Mouse (Mus musculus) ES-Bruce4 (cell line): Measurements from ENCODE around the gene Morn3. TPM values are rescaled to one million over a fixed set of nuclear protein-coding genes. Genes with fewer than 3 reads are reported as not detected.

ENCODE experiments used
- H3K27ac ChIP-seq: 2 replicates; pipeline ENCODE4 v1.5.1; 2012; ENCODE audit warnings: low read length, inconsistent platforms; ENCODE audit not compliant: insufficient read depth
- H3K27me3 ChIP-seq: 2 replicates; pipeline ENCODE4 v1.6.1; 2012; ENCODE audit warnings: mild to moderate bottlenecking, low read length, inconsistent platforms; ENCODE audit not compliant: control insufficient read depth, poor library complexity, insufficient read depth, severe bottlenecking
- H3K36me3 ChIP-seq: 2 replicates; pipeline ENCODE4 v1.6.1; 2012; ENCODE audit warnings: inconsistent platforms, mild to moderate bottlenecking, low read length, moderate library complexity; ENCODE audit not compliant: control insufficient read depth, poor library complexity, insufficient read depth, severe bottlenecking
- H3K4me1 ChIP-seq: one replicate; pipeline ENCODE4 v1.8.1; 2011; ENCODE audit warnings: low read length; ENCODE audit not compliant: control insufficient read depth, insufficient read depth
- H3K4me3 ChIP-seq: 2 replicates; pipeline ENCODE4 v1.5.1; 2011; ENCODE audit warnings: low read depth, mild to moderate bottlenecking, low read length
- H3K9ac ChIP-seq: 2 replicates; pipeline ENCODE4 v1.6.1; 2012; ENCODE audit warnings: low read depth, mild to moderate bottlenecking, inconsistent platforms; ENCODE audit not compliant: poor library complexity, severe bottlenecking
- H3K9me3 ChIP-seq: replicated peaks from 2 replicates; pipeline ENCODE4 v1.6.1; 2012; ENCODE audit warnings: mild to moderate bottlenecking, low read length, inconsistent platforms; ENCODE audit not compliant: control insufficient read depth, poor library complexity, insufficient read depth, severe bottlenecking
- CTCF ChIP-seq: IDR thresholded peaks from one replicate; pipeline ENCODE4 v1.8.1; 2011; ENCODE audit warnings: low read depth, low read length
- EP300 ChIP-seq: IDR thresholded peaks from 2 replicates; pipeline ENCODE4 v1.6.1; 2011; ENCODE audit warnings: low read depth, low read length; ENCODE audit not compliant: insufficient read depth
- POLR2A ChIP-seq: IDR thresholded peaks from one replicate; pipeline ENCODE4 v1.8.1; 2011; ENCODE audit warnings: low read length; ENCODE audit not compliant: insufficient read depth
- polyA plus RNA-seq: library from polyadenylated mRNA; stranded (reverse); fragments of >200 nt; gene quantifications from 2 replicates; pipeline ENCODE4 v1.2.4, GENCODE M21; 2011; ENCODE audit warnings: low read depth; ENCODE audit not compliant: missing spikeins, insufficient read depth, insufficient read length

Morn3 gene
- polyA plus RNA-seq, 1 experiment = not detected

GRCm38 (mm10) chr5:122988021-122988751 lies 58.6 kb downstream of the Morn3 start:
- TF ChIP-seq EP300 = 0 out of 2 replicates have a peak, but pooled peaks have one; percentile 22
- TF ChIP-seq POLR2A = no peak
- Histone ChIP-seq H3K4me1 (peaks cover 5% of the 10 kb centered on the region), H3K9me3 (no peaks in the 10 kb centered on the region), H3K4me3 (peak overlapping the region; percentile 64), H3K36me3 (no peaks in the 10 kb centered on the region), H3K9ac (peak overlapping the region; percentile 92), H3K27me3 (no peaks in the 10 kb centered on the region), H3K27ac (no peak overlapping the region)

- peak overlapping the region; percentile 1; the same call in 1 of the 2 replicates for H3K27ac ChIP-seq
- H3K4me3 ChIP-seq = peak overlapping the region; percentile 64
- no peaks in the 10 kb centered on the region for H3K36me3 ChIP-seq
- peak overlapping the region; percentile 92 for H3K9ac ChIP-seq
- peaks cover 6% of the 10 kb centered on the region for H3K4me1 ChIP-seq
- H3K9me3 ChIP-seq = no peaks in the 10 kb centered on the region
- no peaks in the 10 kb centered on the region for H3K27me3 ChIP-seq
- TF ChIP-seq EP300 = no peak
- no peak for TF ChIP-seq POLR2A
- TF ChIP-seq CTCF = no peak
Measured at GRCm38 (mm10) chr5:122987211-122988020, 59.4 kb downstream of the Morn3 start.

- peaks cover 6% of the 10 kb centered on the region for H3K4me1 ChIP-seq
- peak overlapping the region; percentile 92; the same call in 1 of the 2 replicates for H3K9ac ChIP-seq
Measured at GRCm38 (mm10) chr5:122986091-122986493, 60.7 kb downstream of the Morn3 start.

More at GRCm38 (mm10) chr5:122986091-122986493, 60.7 kb downstream of the Morn3 start:
- no peak overlapping the region for H3K4me3 ChIP-seq
- no peaks in the 10 kb centered on the region for H3K36me3 ChIP-seq
- peak overlapping the region; percentile 59 for H3K27ac ChIP-seq
- H3K27me3 ChIP-seq = no peaks in the 10 kb centered on the region
- H3K9me3 ChIP-seq = no peaks in the 10 kb centered on the region
- no peak for TF ChIP-seq CTCF
- no peak for TF ChIP-seq EP300
- no peak for TF ChIP-seq POLR2A

Other genes starting within 250 kb of the Morn3 start
- 344 and 397 TPM in 2 replicates for gene Anapc5, start 225.7 kb downstream of the Morn3 start, polyA plus RNA-seq
- gene Rnf34, start 197.0 kb downstream of the Morn3 start, polyA plus RNA-seq = 28.5 and 34.5 TPM in 2 replicates
- gene Kdm2b, start 57.2 kb downstream of the Morn3 start, polyA plus RNA-seq = 50.3 and 56.8 TPM in 2 replicates
- 12.7 and 13.3 TPM in 2 replicates for gene Orai1, start 31.9 kb downstream of the Morn3 start, polyA plus RNA-seq
- gene Tmem120b, start 21.4 kb upstream of the Morn3 start, polyA plus RNA-seq = 8.9 and 9.1 TPM in 2 replicates
- gene Rhof, start 85.7 kb upstream of the Morn3 start, polyA plus RNA-seq = 1.6 and 2.0 TPM in 2 replicates
- gene Setd1b, start 95.2 kb upstream of the Morn3 start, polyA plus RNA-seq = 8.6 and 11.3 TPM in 2 replicates
- 24.8 TPM in 2 replicates for gene Psmd9, start 122.4 kb upstream of the Morn3 start, polyA plus RNA-seq
- not detected in 2 replicates for gene Hpd, start 135.7 kb upstream of the Morn3 start, polyA plus RNA-seq
- gene Wdr66, start 205.1 kb upstream of the Morn3 start, polyA plus RNA-seq = not detected in 2 replicates